Mouse (Mus musculus) liver, embryonic 13.5 days (tissue): ENCODE measurements at regions not wholly inside any gene's neighbourhood (a gene's known extent, or its start where the extent isn't known, plus 50 kb on each side); places are given as distances from the start of the nearest gene placed in this dataset.
"Not testable (repeated sequence)": the region's sequence is repeated elsewhere in the genome, so short reads cannot be mapped to it uniquely, and the experiment has no call there.

Source experiments
- ATAC-seq: fragments of 200-750 bp; cut with Nextera tagmentation; 2 replicates; pipeline ENCODE4 v1.8.0; 2017; ENCODE audit warnings: low read depth, mild to moderate bottlenecking, moderate number of reproducible peaks, moderate library complexity
- DNase-seq: peaks from one replicate; pipeline ENCODE4 v3.0.0; 2022
- H3K27ac ChIP-seq: fragments of 300-500 bp; sonication (generic); 2 replicates; pipeline ENCODE4 v1.5.1; 2015; ENCODE audit warnings: moderate library complexity, mild to moderate bottlenecking, inconsistent platforms
- H3K27me3 ChIP-seq: fragments of 300-500 bp; sonication (generic); 2 replicates; pipeline ENCODE4 v1.6.1; 2015; ENCODE audit warnings: mild to moderate bottlenecking, inconsistent platforms
- H3K36me3 ChIP-seq: fragments of 300-500 bp; sonication (generic); 2 replicates; pipeline ENCODE4 v1.6.1; 2015; ENCODE audit warnings: mild to moderate bottlenecking, inconsistent platforms
- H3K4me1 ChIP-seq: fragments of 300-500 bp; sonication (generic); replicated peaks from 2 replicates; pipeline ENCODE4 v1.6.1; 2015; ENCODE audit warnings: inconsistent platforms
- H3K4me2 ChIP-seq: fragments of 300-500 bp; sonication (generic); 2 replicates; pipeline ENCODE4 v1.6.1; 2015; ENCODE audit warnings: inconsistent platforms, mild to moderate bottlenecking, moderate library complexity
- H3K4me3 ChIP-seq: fragments of 300-500 bp; sonication (generic); replicated peaks from 2 replicates; pipeline ENCODE4 v1.5.1; 2015; ENCODE audit warnings: mild to moderate bottlenecking, inconsistent platforms
- H3K9ac ChIP-seq: fragments of 300-500 bp; sonication (generic); 2 replicates; pipeline ENCODE4 v1.6.1; 2015; ENCODE audit warnings: mild to moderate bottlenecking, inconsistent platforms
- H3K9me3 ChIP-seq: fragments of 300-500 bp; sonication (generic); replicated peaks from 2 replicates; pipeline ENCODE4 v1.6.1; 2016; ENCODE audit warnings: inconsistent platforms
- WGBS: fragments of 180-500 bp; shearing (Covaris S2); methylation state at CpG from one replicate; pipeline ENCODE4 v1.1.7; 2015; ENCODE audit not compliant: insufficient replicate concordance; 5-methylcytosine and 5-hydroxymethylcytosine counted together

- no peak for ATAC-seq
- 44% methylated on average over 4 of the region's 4 CpGs for WGBS
- Histone ChIP-seq H3K27ac (no peak overlapping the region), H3K9ac (no peak overlapping the region), H3K9me3 (no peaks in the 10 kb centered on the region), H3K27me3 (no peaks in the 10 kb centered on the region), H3K36me3 (no peaks in the 10 kb centered on the region), H3K4me3 (no peak overlapping the region), H3K4me2 (no peak overlapping the region), H3K4me1 (no peaks in the 10 kb centered on the region)
- DNase-seq, result no peak
Observed at GRCm38 (mm10) chr16:86473059-86473740, 571.6 kb upstream of the Adamts5 start.

- Histone ChIP-seq H3K4me3 (no peak overlapping the region), H3K4me2 (no peak overlapping the region)
- WGBS, result 67% methylated on average over 9 of the region's 9 CpGs
Observed at GRCm38 (mm10) chr16:86461073-86461472, 559.4 kb upstream of the Adamts5 start.

GRCm38 (mm10) chr16:86456649-86457048 is 555.0 kb upstream of the Adamts5 start:
- H3K27ac ChIP-seq, result no peak overlapping the region
- ATAC-seq (no peak), DNase-seq (no peak)
- H3K4me2 ChIP-seq, result no peak overlapping the region
- H3K9ac ChIP-seq, result no peak overlapping the region
- no peaks in the 10 kb centered on the region for H3K27me3 ChIP-seq
- H3K4me3 ChIP-seq, result no peak overlapping the region
- no peaks in the 10 kb centered on the region for H3K9me3 ChIP-seq
- 46% methylated on average over 3 of the region's 3 CpGs for WGBS
- no peaks in the 10 kb centered on the region for H3K36me3 ChIP-seq
- no peaks in the 10 kb centered on the region for H3K4me1 ChIP-seq

More at GRCm38 (mm10) chr16:86461073-86461472, 559.4 kb upstream of the Adamts5 start:
- Histone ChIP-seq H3K27me3 (no peaks in the 10 kb centered on the region), H3K4me1 (no peaks in the 10 kb centered on the region), H3K9ac (no peak overlapping the region), H3K36me3 (no peaks in the 10 kb centered on the region), H3K27ac (no peak overlapping the region), H3K9me3 (no peaks in the 10 kb centered on the region)
- no peak for ATAC-seq
- no peak for DNase-seq

GRCm38 (mm10) chr16:86454810-86455209 is 553.2 kb upstream of the Adamts5 start:
- WGBS, result 38% methylated on average over 3 of the region's 3 CpGs

GRCm38 (mm10) chr16:86454031-86454430 is 552.4 kb upstream of the Adamts5 start:
- Histone ChIP-seq H3K27ac (no peak overlapping the region), H3K4me1 (no peaks in the 10 kb centered on the region), H3K4me2 (no peak overlapping the region), H3K4me3 (no peak overlapping the region), H3K27me3 (no peaks in the 10 kb centered on the region), H3K9me3 (no peaks in the 10 kb centered on the region), H3K9ac (no peak overlapping the region), H3K36me3 (no peaks in the 10 kb centered on the region)
- no peak for ATAC-seq
- DNase-seq, result no peak

More at GRCm38 (mm10) chr16:86454810-86455209, 553.2 kb upstream of the Adamts5 start:
- DNase-seq, result no peak
- Histone ChIP-seq H3K4me3 (no peak overlapping the region), H3K4me2 (no peak overlapping the region), H3K9ac (no peak overlapping the region), H3K9me3 (no peaks in the 10 kb centered on the region), H3K27me3 (no peaks in the 10 kb centered on the region), H3K36me3 (no peaks in the 10 kb centered on the region), H3K27ac (no peak overlapping the region), H3K4me1 (no peaks in the 10 kb centered on the region)
- no peak for ATAC-seq

GRCm38 (mm10) chr16:86448478-86449160 is 547.0 kb upstream of the Adamts5 start:
- H3K9ac ChIP-seq, result no peak overlapping the region
- ATAC-seq (no peak), DNase-seq (no peak)
- no peak overlapping the region for H3K4me3 ChIP-seq
- WGBS, result 27% methylated on average over 1 of the region's 1 CpGs
- H3K27me3 ChIP-seq, result no peaks in the 10 kb centered on the region
- H3K4me1 ChIP-seq, result no peaks in the 10 kb centered on the region
- H3K36me3 ChIP-seq, result no peaks in the 10 kb centered on the region
- H3K9me3 ChIP-seq, result no peaks in the 10 kb centered on the region
- H3K4me2 ChIP-seq, result no peak overlapping the region
- H3K27ac ChIP-seq, result no peak overlapping the region

GRCm38 (mm10) chr16:86419458-86419857 is 517.8 kb upstream of the Adamts5 start:
- not testable (repeated sequence) for H3K4me1 ChIP-seq, H3K9ac ChIP-seq, H3K27me3 ChIP-seq, H3K9me3 ChIP-seq, H3K4me2 ChIP-seq, H3K27ac ChIP-seq, DNase-seq, ATAC-seq, H3K4me3 ChIP-seq, H3K36me3 ChIP-seq
- WGBS, result 9% methylated on average over 5 of the region's 5 CpGs

- Histone ChIP-seq H3K27ac (no peak overlapping the region), H3K27me3 (no peaks in the 10 kb centered on the region), H3K36me3 (no peaks in the 10 kb centered on the region), H3K4me1 (no peaks in the 10 kb centered on the region), H3K9ac (no peak overlapping the region), H3K4me2 (no peak overlapping the region), H3K9me3 (no peaks in the 10 kb centered on the region), H3K4me3 (no peak overlapping the region)
- DNase-seq (no peak), ATAC-seq (no peak)
- WGBS, result 67% methylated on average over 2 of the region's 2 CpGs
Observed at GRCm38 (mm10) chr16:86404309-86404708, 502.7 kb upstream of the Adamts5 start.

GRCm38 (mm10) chr16:86401381-86401780 is 499.8 kb upstream of the Adamts5 start:
- Histone ChIP-seq H3K27me3 (no peaks in the 10 kb centered on the region), H3K4me2 (no peak overlapping the region), H3K4me3 (no peak overlapping the region), H3K4me1 (no peaks in the 10 kb centered on the region), H3K9ac (no peak overlapping the region), H3K9me3 (no peaks in the 10 kb centered on the region), H3K36me3 (no peaks in the 10 kb centered on the region), H3K27ac (no peak overlapping the region)
- 83% methylated on average over 1 of the region's 1 CpGs for WGBS
- ATAC-seq, result no peak
- no peak for DNase-seq

GRCm38 (mm10) chr16:86399288-86399687 is 497.7 kb upstream of the Adamts5 start:
- DNase-seq (no peak), ATAC-seq (no peak)
- Histone ChIP-seq H3K36me3 (no peaks in the 10 kb centered on the region), H3K9ac (no peak overlapping the region), H3K4me1 (no peaks in the 10 kb centered on the region), H3K4me3 (no peak overlapping the region), H3K27ac (no peak overlapping the region), H3K9me3 (no peaks in the 10 kb centered on the region), H3K4me2 (no peak overlapping the region), H3K27me3 (no peaks in the 10 kb centered on the region)
- WGBS, result 76% methylated on average over 1 of the region's 1 CpGs

- no peaks in the 10 kb centered on the region for H3K9me3 ChIP-seq
- no peak for ATAC-seq
- WGBS, result 54% methylated on average over 2 of the region's 2 CpGs
Observed at GRCm38 (mm10) chr16:86397521-86397920, 495.9 kb upstream of the Adamts5 start.

More at GRCm38 (mm10) chr16:86397521-86397920, 495.9 kb upstream of the Adamts5 start:
- H3K9ac ChIP-seq, result no peak overlapping the region
- H3K4me3 ChIP-seq, result no peak overlapping the region
- H3K27me3 ChIP-seq, result no peaks in the 10 kb centered on the region
- H3K4me1 ChIP-seq, result no peaks in the 10 kb centered on the region
- no peak for DNase-seq
- H3K36me3 ChIP-seq, result no peaks in the 10 kb centered on the region
- H3K27ac ChIP-seq, result no peak overlapping the region
- no peak overlapping the region for H3K4me2 ChIP-seq
